ENCODE assay signal across 8 mouse cellular contexts in genomic region chr6:55108358-55108757, GRCm38 (mm10). TPM values are rescaled to one million over a fixed set of nuclear protein-coding genes. Genes with fewer than 3 reads are reported as not detected.
DNase-seq lines count a peak whose midpoint lies in the region.

No protein-coding gene starts in this region.

- intact Hi-C loops in heart, postnatal 36 days (cut with DNase I): no loop called here

- peak; percentile 21 for DNase-seq in adrenal gland, adult 2 months
- no peak for DNase-seq in adrenal gland, adult 18-20 months (ENCODE audit: low spot score in 2 of 2)
- peak; percentile 14 for DNase-seq in thymus, postnatal 25 days
- no peak for DNase-seq in thymus, postnatal 36 days
- DNase-seq in kidney, postnatal 10 days: peak; percentile 79
- DNase-seq in retina, postnatal 1 day: peak; percentile 53
- no peak for DNase-seq in layer of hippocampus, adult 9-11 months
- no peak for DNase-seq in heart, postnatal 36 days

RNA-seq across cellular contexts. Expression of gene Crhr2, which starts 24.5 kb away (rescaled TPM):
- total RNA-seq in adrenal gland, adult 2 months (2021): not detected
- polyA plus RNA-seq in adrenal gland, adult 2 months (2012; rRNA removed): 0.22 and 0.23 TPM in 2 replicates
- total RNA-seq in adrenal gland, adult 18-20 months (2021): under 1 TPM in 1 of 2 experiments, not detected in 1; 0.35 TPM
- total RNA-seq in heart, postnatal 36 days (2021): 10 to 100 TPM; 22.8 to 23.2 TPM

Comparison
In these comparisons a context has a peak if more than half of its experiments do, and no peak if none do; other contexts are left out.
1. DNase-seq: peak in adrenal gland, adult 2 months (single experiment), thymus, postnatal 25 days (single experiment), kidney, postnatal 10 days (single experiment) and retina, postnatal 1 day (single experiment); none in adrenal gland, adult 18-20 months (0 of 2), thymus, postnatal 36 days (0 of 2), layer of hippocampus, adult 9-11 months (single experiment) and heart, postnatal 36 days (0 of 2).
2. RNA of gene Crhr2, which starts 24.5 kb away (total RNA-seq): 22.8 to 23.2 TPM in heart, postnatal 36 days; 0.35 TPM in adrenal gland, adult 18-20 months and not detected in adrenal gland, adult 2 months; every median in the first group is over 10 times any median in the second.